Mouse (Mus musculus) kidney, adult 2 months (tissue): ENCODE data around the gene Slc46a3. TPM values are rescaled to one million over a fixed set of nuclear protein-coding genes. Genes with fewer than 3 reads are reported as not detected.

ENCODE experiments used
- DNase-seq: peaks from one replicate; pipeline ENCODE4 v3.0.0; 2021
- H3K27ac ChIP-seq: fragments of 200-500 bp; 2 replicates; pipeline ENCODE4 v1.5.1; 2012; ENCODE audit warnings: low read depth, low read length, control low read depth, inconsistent platforms; ENCODE audit not compliant: insufficient read depth
- H3K27me3 ChIP-seq: fragments of 200-500 bp; replicated peaks from 2 replicates; pipeline ENCODE4 v1.6.1; 2012; ENCODE audit warnings: mild to moderate bottlenecking, moderate library complexity, low read length, inconsistent platforms; ENCODE audit not compliant: control insufficient read depth, insufficient read depth
- H3K36me3 ChIP-seq: fragments of 200-500 bp; 2 replicates; pipeline ENCODE4 v1.6.1; 2012; ENCODE audit warnings: mild to moderate bottlenecking, moderate library complexity, low read length, inconsistent platforms; ENCODE audit not compliant: control insufficient read depth, insufficient read depth
- H3K4me1 ChIP-seq: fragments of 200-500 bp; 2 replicates; pipeline ENCODE4 v1.6.1; 2011; ENCODE audit warnings: low read length; ENCODE audit not compliant: control insufficient read depth, insufficient read depth
- H3K4me3 ChIP-seq: fragments of 200-500 bp; 2 replicates; pipeline ENCODE4 v1.5.1; 2011; ENCODE audit warnings: mild to moderate bottlenecking, low read depth, low read length, control low read depth; ENCODE audit not compliant: insufficient read depth
- CTCF ChIP-seq: fragments of 200-500 bp; conservative IDR thresholded peaks from 2 replicates; pipeline ENCODE4 v1.5.1; 2011; ENCODE audit warnings: low read depth, mild to moderate bottlenecking, control low read depth, low read length, moderate library complexity, mixed read lengths; ENCODE audit not compliant: insufficient read depth, insufficient read length
- POLR2A ChIP-seq: fragments of 200-500 bp; IDR thresholded peaks from one replicate; pipeline ENCODE4 v1.6.1; 2011; ENCODE audit warnings: low read depth, low read length, control low read depth
- WGBS: fragments of 180-500 bp; shearing (Covaris S2); methylation state at CpG from one replicate; pipeline ENCODE4 v1.1.7; 2018; 5-methylcytosine and 5-hydroxymethylcytosine counted together
- polyA plus RNA-seq: library from polyadenylated mRNA; depleted of rRNA; stranded (reverse); fragments of >200 nt; gene quantifications from 2 replicates; pipeline ENCODE4 v1.2.3, GENCODE M21; 2012; rRNA removed

Gene Slc46a3
- polyA plus RNA-seq, 1 experiment = 36.9 TPM

GRCm38 (mm10) chr5:147843340-147843739 is 51.3 kb downstream of the Slc46a3 start:
- H3K4me3 ChIP-seq = no peak overlapping the region
- DNase-seq = no peak
- 59% methylated on average over 7 of the region's 7 CpGs for WGBS
- H3K4me1 ChIP-seq = no peaks in the 10 kb centered on the region
- H3K27me3 ChIP-seq = no peaks in the 10 kb centered on the region
- H3K27ac ChIP-seq = no peak overlapping the region
- TF ChIP-seq CTCF (no peak), POLR2A (no peak)
- no peaks in the 10 kb centered on the region for H3K36me3 ChIP-seq

DNA sequence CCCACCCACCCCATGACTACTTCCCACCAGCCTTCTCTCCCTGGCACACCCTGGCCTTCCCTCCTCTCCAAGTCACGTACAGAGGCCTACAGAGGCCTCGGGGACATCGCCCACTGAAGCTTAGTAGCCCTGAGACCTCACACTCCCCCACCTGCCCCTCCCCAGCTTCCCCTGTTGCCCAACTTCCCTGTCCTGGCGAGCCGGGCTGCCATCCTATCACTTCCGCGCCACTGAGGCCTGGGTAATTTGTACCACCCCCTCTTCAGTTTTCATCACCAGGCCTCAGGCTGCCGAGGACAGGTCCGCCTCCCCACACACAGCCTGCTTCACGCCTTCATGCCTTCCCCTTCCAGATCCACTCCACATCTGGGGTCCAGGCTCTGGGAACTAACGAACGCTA is 55.2 kb downstream of the Slc46a3 start:
- H3K4me1 ChIP-seq = no peaks in the 10 kb centered on the region
- DNase-seq = no peak
- no peaks in the 10 kb centered on the region for H3K27me3 ChIP-seq
- no peaks in the 10 kb centered on the region for H3K36me3 ChIP-seq
- TF ChIP-seq POLR2A = no peak
- TF ChIP-seq CTCF = no peak
- no peak overlapping the region for H3K4me3 ChIP-seq
- H3K27ac ChIP-seq = no peak overlapping the region
- 78% methylated on average over 12 of the region's 12 CpGs for WGBS

DNA sequence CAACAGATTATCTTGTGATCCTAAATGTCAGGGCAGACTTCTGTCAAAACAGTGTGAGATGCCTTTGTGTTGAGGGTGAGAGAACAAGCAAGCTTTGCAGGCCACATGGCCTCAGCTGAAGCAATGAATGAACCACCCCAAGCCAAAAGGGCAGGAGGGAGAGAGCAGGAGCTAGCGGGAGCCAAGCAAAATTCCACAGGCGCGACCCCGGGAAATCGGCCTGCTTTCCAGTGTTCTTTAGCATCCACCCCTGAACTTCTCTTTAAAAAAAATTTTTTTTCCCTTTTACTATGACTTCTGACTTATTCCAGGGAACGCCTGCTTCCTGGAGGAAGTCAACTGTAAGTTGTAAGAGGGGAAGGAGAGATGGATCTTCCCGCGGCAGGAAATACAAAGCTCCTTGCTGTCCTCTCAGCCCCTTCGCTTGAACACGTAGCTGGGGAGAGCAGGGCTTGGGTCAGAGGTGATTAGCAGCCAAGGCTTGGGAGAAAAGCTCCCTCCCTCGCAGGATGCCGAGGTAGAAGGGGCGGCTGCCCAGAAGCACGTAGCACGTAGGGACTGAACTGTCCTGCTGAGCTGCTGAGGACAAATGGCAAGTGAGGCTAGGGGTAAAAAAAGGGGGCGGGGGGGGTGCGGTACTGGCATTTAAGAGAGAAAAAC is 59.6 kb downstream of the Slc46a3 start:
- Histone ChIP-seq H3K4me3 (no peak overlapping the region), H3K27me3 (no peaks in the 10 kb centered on the region), H3K27ac (no peak overlapping the region), H3K36me3 (no peaks in the 10 kb centered on the region), H3K4me1 (no peaks in the 10 kb centered on the region)
- peak; percentile 49 for DNase-seq
- no peak for TF ChIP-seq CTCF
- no peak for TF ChIP-seq POLR2A
- WGBS = 17% methylated on average over 17 of the region's 17 CpGs

GRCm38 (mm10) chr5:147832842-147833241 is 61.8 kb downstream of the Slc46a3 start:
- 37% methylated on average over 14 of the region's 14 CpGs for WGBS
- H3K4me3 ChIP-seq = no peak overlapping the region
- no peaks in the 10 kb centered on the region for H3K4me1 ChIP-seq
- no peak for DNase-seq
- no peak overlapping the region for H3K27ac ChIP-seq
- no peak for TF ChIP-seq CTCF
- TF ChIP-seq POLR2A = no peak
- H3K36me3 ChIP-seq = no peaks in the 10 kb centered on the region
- H3K27me3 ChIP-seq = no peaks in the 10 kb centered on the region

DNA sequence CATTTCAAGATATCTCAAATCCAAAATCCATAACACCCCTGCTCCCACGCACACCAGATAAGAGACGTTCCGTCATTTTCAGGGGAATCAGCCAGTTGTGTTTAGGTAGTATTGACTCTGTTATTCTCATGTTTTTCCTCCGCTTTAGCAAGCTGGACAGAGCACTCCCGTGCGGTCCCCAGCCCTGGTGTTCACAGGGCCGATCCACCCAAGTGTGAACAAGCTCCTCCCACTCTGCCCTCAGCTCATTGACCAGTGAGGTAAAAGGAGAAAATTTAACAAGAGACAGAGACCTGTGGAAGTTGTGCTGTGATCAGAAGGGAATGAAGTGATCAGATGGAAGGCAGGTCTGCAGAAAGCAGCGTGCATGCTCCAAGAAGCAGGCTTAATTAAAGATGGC is 65.8 kb downstream of the Slc46a3 start:
- WGBS = 46% methylated on average over 8 of the region's 8 CpGs
- no peak for TF ChIP-seq CTCF
- TF ChIP-seq POLR2A = no peak
- no peak overlapping the region for H3K27ac ChIP-seq
- H3K4me3 ChIP-seq = no peak overlapping the region
- H3K36me3 ChIP-seq = no peaks in the 10 kb centered on the region
- H3K27me3 ChIP-seq = no peaks in the 10 kb centered on the region
- no peak for DNase-seq
- H3K4me1 ChIP-seq = no peaks in the 10 kb centered on the region

Other genes starting within 250 kb of the Slc46a3 start
- gene Flt1, start 168.8 kb downstream of the Slc46a3 start, polyA plus RNA-seq = 14.9 and 17.5 TPM in 2 replicates
- 74.6 and 109 TPM in 2 replicates for gene Pomp, start 34.4 kb downstream of the Slc46a3 start, polyA plus RNA-seq
- gene Mtus2, start 62.5 kb upstream of the Slc46a3 start, polyA plus RNA-seq = 0.80 and 0.98 TPM in 2 replicates